Mouse (Mus musculus) cerebellum, adult 11-12 months (tissue): ENCODE data around the gene Abca3.
"Not testable (repeated sequence)": the region's sequence is repeated elsewhere in the genome, so short reads cannot be mapped to it uniquely, and the experiment has no call there.

Source experiments
- DNase-seq: peaks from one replicate; pipeline ENCODE4 v3.0.0; 2022

The Abca3 gene

GRCm38 (mm10) chr17:24442632-24443155 lies 90.9 kb downstream of the Abca3 start, which contains the start of gene Dnase1l2:
Gene Dnase1l2, minus strand, starts transcription at chr17:24443105.
- no peak for DNase-seq

DNA sequence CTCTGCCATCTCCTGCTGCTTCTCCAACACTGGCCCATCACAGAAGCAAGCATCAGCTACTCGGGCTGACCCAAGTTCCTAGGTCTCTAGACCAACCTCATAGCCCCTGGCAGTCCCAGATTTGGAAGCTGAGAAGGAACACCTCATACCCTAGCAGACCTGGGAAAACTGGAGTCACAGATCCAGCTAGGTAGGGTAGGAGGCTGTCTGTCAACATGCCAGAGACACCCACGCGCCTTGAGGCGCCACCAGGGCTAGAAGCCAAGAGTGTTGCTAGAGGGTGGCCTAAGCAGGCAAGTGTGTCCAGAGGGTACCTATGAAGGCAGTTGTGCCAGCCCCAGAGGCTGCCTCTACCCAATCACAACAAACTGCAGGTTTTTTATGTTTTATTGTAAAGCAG lies 91.7 kb downstream of the Abca3 start:
- DNase-seq = peak; percentile 84

DNA sequence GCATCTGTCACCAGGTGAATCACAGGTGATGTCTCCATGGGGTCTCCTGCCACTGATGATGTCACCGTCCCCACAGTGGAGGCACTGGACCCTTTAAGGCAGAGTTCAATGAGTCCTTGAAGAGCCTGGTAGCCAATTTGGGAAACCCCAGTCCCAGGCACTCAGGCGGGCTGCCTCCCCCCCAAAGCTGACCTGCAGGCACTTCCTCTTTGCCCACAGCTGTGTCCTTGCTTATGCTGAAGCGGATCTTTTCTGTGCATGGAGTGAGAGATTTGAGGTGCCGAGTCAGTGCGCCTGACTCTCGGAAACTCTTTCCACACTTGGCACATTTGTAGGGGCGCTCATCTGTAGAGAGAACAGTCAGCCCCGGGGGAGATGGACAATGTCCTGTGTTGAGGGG lies 94.8 kb downstream of the Abca3 start:
- DNase-seq = no peak

DNA sequence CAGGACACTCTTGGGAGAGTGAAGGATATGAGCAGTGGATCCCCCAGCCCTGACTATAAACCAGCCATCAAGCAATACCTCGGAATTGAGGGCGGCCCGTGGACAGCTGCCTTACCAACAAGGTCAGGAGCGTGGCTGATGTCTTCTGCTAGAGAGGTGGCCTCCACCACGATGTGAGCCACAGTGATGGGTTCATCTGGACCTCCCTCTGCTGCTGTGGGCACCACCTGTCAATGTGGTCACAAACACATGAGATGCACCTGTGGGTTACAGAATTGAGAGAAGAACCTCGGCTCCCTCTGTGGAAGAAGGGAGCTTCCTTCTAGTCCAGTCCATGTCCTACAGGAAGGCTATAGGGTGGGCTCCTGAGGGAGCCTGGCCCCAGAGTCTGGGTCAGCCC lies 97.8 kb downstream of the Abca3 start:
- no peak for DNase-seq

- DNase-seq = peak; percentile 23
Observed at GRCm38 (mm10) chr17:24451220-24451619, 99.5 kb downstream of the Abca3 start.

- peak; percentile 43 for DNase-seq
Observed at GRCm38 (mm10) chr17:24453372-24453771, 101.6 kb downstream of the Abca3 start.

- no peak for DNase-seq
Observed at GRCm38 (mm10) chr17:24454218-24454755, 102.5 kb downstream of the Abca3 start.

GRCm38 (mm10) chr17:24454756-24455522 lies 103.2 kb downstream of the Abca3 start:
- DNase-seq = peak; percentile 99

- not testable (repeated sequence) for DNase-seq
Observed at GRCm38 (mm10) chr17:24455523-24456206, 103.9 kb downstream of the Abca3 start.
